Mouse (Mus musculus) heart, embryonic 14.5 days (tissue): ENCODE data around the gene Lime1. TPM values are rescaled to one million over a fixed set of nuclear protein-coding genes. Genes with fewer than 3 reads are reported as not detected.

Source experiments
- polyA plus RNA-seq: library from polyadenylated mRNA; unstranded; fragments of >200 nt; fragmentation: Nextera tagmentation; extraction: Ambion mirVana; gene quantifications from 2 replicates; pipeline ENCODE4 v1.2.1, GENCODE M21; 2014

Lime1 gene
- polyA plus RNA-seq, 1 experiment from 2014 or later = 13.7 TPM

Other genes starting within 250 kb of the Lime1 start
- 0.11 TPM in 1 of 2 replicates, not detected in the other for gene Kcnq2, start 244.8 kb upstream of the Lime1 start, polyA plus RNA-seq
- 22.6 and 24.7 TPM in 2 replicates for gene Eef1a2, start 223.1 kb upstream of the Lime1 start, polyA plus RNA-seq
- 181 and 193 TPM in 2 replicates for gene Ppdpf, start 192.8 kb upstream of the Lime1 start, polyA plus RNA-seq
- not detected in 2 replicates for gene Ptk6, start 177.3 kb upstream of the Lime1 start, polyA plus RNA-seq
- gene Srms, start 166.9 kb upstream of the Lime1 start, polyA plus RNA-seq = 0.08 and 0.09 TPM in 2 replicates
- not detected in 2 replicates for gene Fndc11, start 160.1 kb upstream of the Lime1 start, polyA plus RNA-seq
- gene Helz2, start 138.1 kb upstream of the Lime1 start, polyA plus RNA-seq = 1.3 and 1.6 TPM in 2 replicates
- gene Gmeb2, start 92.0 kb upstream of the Lime1 start, polyA plus RNA-seq = 9.1 and 9.9 TPM in 2 replicates
- gene Stmn3, start 65.6 kb upstream of the Lime1 start, polyA plus RNA-seq = 0.24 and 3.6 TPM in 2 replicates
- 21.1 and 25.3 TPM in 2 replicates for gene Rtel1, start 60.3 kb upstream of the Lime1 start, polyA plus RNA-seq
- gene Zgpat, start 15.2 kb upstream of the Lime1 start, polyA plus RNA-seq = 26.3 and 26.5 TPM in 2 replicates
- gene Arfrp1, start 14.7 kb upstream of the Lime1 start, polyA plus RNA-seq = 42.8 and 46.9 TPM in 2 replicates
- gene Zbtb46, start 79.3 kb downstream of the Lime1 start, polyA plus RNA-seq = 8.8 and 10.6 TPM in 2 replicates
- 0.18 and 0.19 TPM in 2 replicates for gene Abhd16b, start 113.1 kb downstream of the Lime1 start, polyA plus RNA-seq
- 128 and 139 TPM in 2 replicates for gene Tpd52l2, start 117.1 kb downstream of the Lime1 start, polyA plus RNA-seq
- gene Dnajc5, start 140.4 kb downstream of the Lime1 start, polyA plus RNA-seq = 69.8 and 81.3 TPM in 2 replicates
- gene Uckl1, start 204.8 kb downstream of the Lime1 start, polyA plus RNA-seq = 72.1 and 72.2 TPM in 2 replicates
- 41.1 and 43.0 TPM in 2 replicates for gene Prpf6, start 211.8 kb downstream of the Lime1 start, polyA plus RNA-seq
- gene Zfp512b, start 212.7 kb downstream of the Lime1 start, polyA plus RNA-seq = 29.3 and 32.0 TPM in 2 replicates
- gene Samd10, start 219.1 kb downstream of the Lime1 start, polyA plus RNA-seq = 13.3 and 14.0 TPM in 2 replicates